Mouse (Mus musculus) heart, embryonic 16.5 days (tissue): ENCODE results near the gene Slc4a7. TPM values are rescaled to one million over a fixed set of nuclear protein-coding genes. Genes with fewer than 3 reads are reported as not detected.

Experiments
- ATAC-seq: fragments of 200-750 bp; cut with Nextera tagmentation; replicated peaks from 2 replicates; pipeline ENCODE4 v1.8.0; 2017; ENCODE audit warnings: moderate number of reproducible peaks; ENCODE audit not compliant: insufficient read depth, low FRiP score; ENCODE audit errors: extremely low read depth
- H3K27ac ChIP-seq: fragments of 300-500 bp; sonication (generic); 2 replicates; pipeline ENCODE4 v1.5.1; 2014; ENCODE audit warnings: mild to moderate bottlenecking, low read length, control low read depth, moderate library complexity
- H3K27me3 ChIP-seq: fragments of 300-500 bp; sonication (generic); 2 replicates; pipeline ENCODE4 v1.6.1; 2014; ENCODE audit warnings: low read length, mixed read lengths; ENCODE audit not compliant: control insufficient read depth, insufficient read depth
- H3K36me3 ChIP-seq: fragments of 300-500 bp; sonication (generic); 2 replicates; pipeline ENCODE4 v1.6.1; 2014; ENCODE audit not compliant: control insufficient read depth, insufficient read depth
- H3K4me1 ChIP-seq: fragments of 300-500 bp; sonication (generic); 2 replicates; pipeline ENCODE4 v1.6.1; 2014; ENCODE audit warnings: low read length, mixed read lengths; ENCODE audit not compliant: control insufficient read depth, insufficient read depth
- H3K4me2 ChIP-seq: fragments of 300-500 bp; sonication (generic); 2 replicates; pipeline ENCODE4 v1.6.1; 2014; ENCODE audit warnings: low read depth, mild to moderate bottlenecking, control low read depth, low read length
- H3K4me3 ChIP-seq: fragments of 300-500 bp; sonication (generic); 2 replicates; pipeline ENCODE4 v1.5.1; 2014; ENCODE audit warnings: mild to moderate bottlenecking, control low read depth, low read length
- H3K9ac ChIP-seq: fragments of 300-500 bp; sonication (generic); 2 replicates; pipeline ENCODE4 v1.6.1; 2014; ENCODE audit warnings: low read length, control low read depth
- H3K9me3 ChIP-seq: fragments of 300-500 bp; sonication (generic); replicated peaks from 2 replicates; pipeline ENCODE4 v1.6.1; 2016; ENCODE audit warnings: low read length; ENCODE audit not compliant: control insufficient read depth
- WGBS: fragments of 180-500 bp; shearing (Covaris S2); extraction: QIAGEN DNeasy Blood & Tissue Kit; methylation state at CpG from one replicate; pipeline ENCODE4 v1.1.7; 2014; 5-methylcytosine and 5-hydroxymethylcytosine counted together
- polyA plus RNA-seq: library from polyadenylated mRNA; unstranded; fragments of >200 nt; fragmentation: Nextera tagmentation; extraction: Ambion mirVana; gene quantifications from 2 replicates; pipeline ENCODE4 v1.2.1, GENCODE M21; 2015

Slc4a7 gene
- polyA plus RNA-seq, 1 experiment from 2014 or later = 9.8 TPM

DNA sequence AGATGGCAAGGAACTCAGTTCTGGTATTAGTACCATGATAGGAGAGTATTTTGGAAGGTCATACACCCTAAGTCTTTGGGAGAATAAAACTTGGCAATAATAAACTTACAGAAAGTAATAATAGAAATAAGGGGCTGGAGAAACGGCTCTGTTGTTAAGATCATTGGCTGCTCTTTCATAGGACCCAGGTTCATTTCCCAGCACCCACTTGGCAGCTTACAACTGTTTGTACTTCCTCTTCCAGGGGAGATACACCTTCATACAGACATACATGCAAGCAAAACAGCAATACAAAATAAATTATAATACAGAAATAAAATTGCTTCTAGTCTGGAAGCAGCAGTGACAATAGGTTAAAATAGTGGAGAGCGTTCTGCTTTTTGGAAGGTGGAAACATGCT lies 2.6 kb downstream of the Slc4a7 start:
- peak overlapping the region; percentile 82 for H3K4me2 ChIP-seq
- no peak overlapping the region for H3K27ac ChIP-seq
- H3K36me3 ChIP-seq = 0 out of 2 replicates have a peak, but pooled peaks cover 4% of the 10 kb centered on the region
- no peak for ATAC-seq
- WGBS = 78% methylated on average over 2 of the region's 2 CpGs
- no peaks in the 10 kb centered on the region for H3K27me3 ChIP-seq
- no peak overlapping the region for H3K9ac ChIP-seq
- no peak overlapping the region for H3K4me3 ChIP-seq
- H3K9me3 ChIP-seq = no peaks in the 10 kb centered on the region
- peaks cover 10% of the 10 kb centered on the region for H3K4me1 ChIP-seq

DNA sequence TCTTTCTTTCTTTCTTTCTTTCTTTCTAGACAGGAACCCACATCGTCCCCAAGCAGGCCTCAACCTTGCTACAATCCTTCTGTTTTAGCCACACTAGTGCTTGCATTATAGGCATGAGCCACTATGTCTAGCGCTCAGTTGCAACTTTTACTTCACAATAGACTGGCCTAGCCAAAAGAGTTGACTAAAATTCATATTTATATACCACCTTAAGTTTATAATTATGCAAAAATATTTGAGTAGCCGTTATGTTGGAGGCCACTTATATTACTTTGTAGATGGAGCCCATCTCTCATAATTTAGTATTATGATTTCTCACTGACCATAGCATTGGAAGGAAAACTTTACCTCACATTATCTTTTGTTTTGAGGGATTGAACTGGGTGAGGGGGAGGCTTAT lies 3.0 kb downstream of the Slc4a7 start:
- whole genome bisulfite sequencing = 82% methylated on average over 3 of the region's 3 CpGs
- no peak overlapping the region for H3K4me3 ChIP-seq
- no peaks in the 10 kb centered on the region for H3K9me3 ChIP-seq
- H3K36me3 ChIP-seq = 0 out of 2 replicates have a peak, but pooled peaks cover 4% of the 10 kb centered on the region
- ATAC-seq = no peak
- H3K9ac ChIP-seq = no peak overlapping the region
- H3K27me3 ChIP-seq = no peaks in the 10 kb centered on the region
- H3K27ac ChIP-seq = no peak overlapping the region
- peaks cover 10% of the 10 kb centered on the region for H3K4me1 ChIP-seq
- no peak overlapping the region for H3K4me2 ChIP-seq

DNA sequence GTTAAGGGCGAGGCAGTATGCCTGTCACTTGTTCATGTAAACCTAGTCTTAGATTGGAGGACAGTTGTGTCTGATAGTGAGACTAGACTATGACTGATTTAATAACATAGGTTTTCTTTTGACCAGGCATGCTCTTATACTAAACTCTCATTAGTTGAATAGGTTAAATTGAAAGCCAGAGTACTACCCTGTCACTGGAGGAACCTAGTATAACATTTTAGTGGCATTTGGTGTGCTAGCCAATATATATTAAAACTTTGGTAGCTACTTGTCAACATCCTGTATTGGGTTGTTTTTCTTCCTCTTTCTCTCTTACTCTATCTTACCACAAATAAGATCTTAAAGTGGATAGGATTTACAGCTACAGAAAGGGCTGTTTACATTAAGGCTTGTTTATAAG lies 4.3 kb downstream of the Slc4a7 start:
- no peak overlapping the region for H3K9ac ChIP-seq
- no peaks in the 10 kb centered on the region for H3K27me3 ChIP-seq
- H3K4me2 ChIP-seq = no peak overlapping the region
- H3K4me3 ChIP-seq = no peak overlapping the region
- no peak overlapping the region for H3K27ac ChIP-seq
- H3K36me3 ChIP-seq = peaks cover 12% of the 10 kb centered on the region; the same call in 1 of the 2 replicates
- peaks cover 10% of the 10 kb centered on the region for H3K4me1 ChIP-seq
- H3K9me3 ChIP-seq = no peaks in the 10 kb centered on the region
- WGBS = 87% methylated on average over 1 of the region's 1 CpGs
- ATAC-seq = no peak

DNA sequence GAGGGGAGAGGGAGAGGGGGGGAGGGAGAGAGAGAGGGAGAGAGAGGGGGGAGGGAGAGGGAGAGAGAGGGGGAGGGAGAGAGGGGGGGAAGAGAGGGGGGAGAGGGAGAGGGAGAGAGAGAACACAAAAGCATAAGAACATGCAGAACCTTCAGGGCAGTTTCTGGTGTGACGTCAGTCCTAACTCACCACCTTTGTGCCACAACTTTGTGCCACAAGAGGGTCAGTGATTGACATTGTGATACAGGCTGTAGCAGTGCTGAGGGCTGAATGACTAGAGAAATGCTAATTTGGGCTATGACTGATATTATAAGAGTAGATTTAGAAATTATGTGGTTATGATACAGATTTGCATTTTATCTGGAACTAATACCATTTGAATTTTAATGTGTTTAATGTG lies 5.0 kb downstream of the Slc4a7 start:
- no peaks in the 10 kb centered on the region for H3K9me3 ChIP-seq
- no peaks in the 10 kb centered on the region for H3K27me3 ChIP-seq
- H3K27ac ChIP-seq = no peak overlapping the region
- H3K4me3 ChIP-seq = no peak overlapping the region
- 59% methylated on average over 1 of the region's 1 CpGs for WGBS
- H3K9ac ChIP-seq = no peak overlapping the region
- ATAC-seq = no peak
- H3K36me3 ChIP-seq = peaks cover 12% of the 10 kb centered on the region; the same call in 1 of the 2 replicates
- H3K4me2 ChIP-seq = no peak overlapping the region
- peaks cover 10% of the 10 kb centered on the region for H3K4me1 ChIP-seq

DNA sequence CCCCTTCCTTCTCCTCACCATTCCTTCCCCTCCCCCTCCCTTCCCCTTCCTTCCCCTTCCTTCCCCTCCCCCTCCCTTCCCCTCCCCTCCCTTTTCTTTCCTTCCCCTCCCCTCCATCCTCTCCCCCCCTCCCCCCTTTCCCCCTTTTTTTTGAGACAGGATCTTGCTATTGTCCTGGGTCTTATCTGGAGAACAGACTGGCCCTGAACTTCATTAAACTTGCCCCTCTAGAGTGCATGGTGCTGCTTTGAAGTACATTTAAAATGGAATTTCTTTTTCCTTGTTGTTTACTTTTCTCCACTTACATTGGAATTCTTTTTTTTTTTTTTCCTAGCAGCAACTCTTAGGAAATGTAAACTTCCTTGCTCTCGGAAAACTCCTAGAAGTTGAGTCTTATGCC lies 6.9 kb downstream of the Slc4a7 start:
- WGBS = 75% methylated on average over 1 of the region's 1 CpGs
- Histone ChIP-seq H3K36me3 (peaks cover 12% of the 10 kb centered on the region; the same call in 1 of the 2 replicates), H3K4me3 (no peak overlapping the region), H3K27me3 (no peaks in the 10 kb centered on the region), H3K9me3 (no peaks in the 10 kb centered on the region), H3K9ac (no peak overlapping the region), H3K4me1 (peaks cover 7% of the 10 kb centered on the region), H3K27ac (no peak overlapping the region), H3K4me2 (no peak overlapping the region)
- no peak for ATAC-seq

DNA sequence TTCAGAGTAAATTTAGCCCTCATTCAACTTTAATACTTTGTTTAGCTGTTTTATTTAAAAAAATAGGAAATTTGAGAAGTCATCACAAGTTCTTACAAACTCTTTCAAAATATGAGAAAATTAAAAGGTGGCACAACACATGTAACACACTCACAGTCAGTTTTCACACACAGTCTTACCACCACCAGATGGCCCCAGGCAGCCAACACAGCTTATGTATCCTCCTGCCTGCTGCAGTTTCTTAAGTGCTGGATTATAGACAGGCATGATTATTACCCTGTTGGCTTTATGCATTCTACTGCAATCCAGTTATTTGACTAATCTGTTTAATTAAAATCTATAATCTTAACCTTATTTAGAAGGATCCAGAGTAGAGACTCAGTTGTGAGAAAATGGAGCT lies 12.1 kb downstream of the Slc4a7 start:
- no peak overlapping the region for H3K4me2 ChIP-seq
- H3K4me1 ChIP-seq = no peaks in the 10 kb centered on the region
- H3K27me3 ChIP-seq = no peaks in the 10 kb centered on the region
- no peak overlapping the region for H3K9ac ChIP-seq
- H3K4me3 ChIP-seq = no peak overlapping the region
- H3K9me3 ChIP-seq = no peaks in the 10 kb centered on the region
- no peak overlapping the region for H3K27ac ChIP-seq
- ATAC-seq = no peak; the same call in 1 of the 2 replicates
- peaks cover 8% of the 10 kb centered on the region; the same call in 1 of the 2 replicates for H3K36me3 ChIP-seq

DNA sequence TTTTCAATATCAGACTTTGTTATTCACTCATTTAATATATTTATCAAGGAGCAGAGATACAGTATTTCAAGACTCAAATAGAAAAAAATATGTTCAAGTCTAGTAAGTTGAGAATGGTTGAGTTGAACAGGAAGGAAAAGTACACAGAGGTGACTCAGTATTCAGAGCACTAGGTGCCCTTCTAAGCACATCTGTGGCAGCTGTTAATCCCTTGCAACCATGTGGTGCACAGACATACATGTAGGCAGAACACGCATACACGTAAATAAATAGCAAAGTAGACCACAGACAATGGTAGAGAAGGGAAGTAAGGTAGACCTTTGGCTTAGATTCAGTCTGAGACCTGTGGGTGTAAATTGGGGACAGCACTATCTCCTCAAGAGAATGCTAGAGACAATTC lies 13.7 kb downstream of the Slc4a7 start:
- no peak for ATAC-seq
- no peak overlapping the region for H3K27ac ChIP-seq
- no peak overlapping the region for H3K4me2 ChIP-seq
- no peaks in the 10 kb centered on the region for H3K4me1 ChIP-seq
- no peak overlapping the region for H3K9ac ChIP-seq
- H3K4me3 ChIP-seq = no peak overlapping the region
- no peaks in the 10 kb centered on the region for H3K9me3 ChIP-seq
- H3K36me3 ChIP-seq = peaks cover 3% of the 10 kb centered on the region; the same call in 1 of the 2 replicates
- WGBS = 84% methylated on average over 2 of the region's 2 CpGs
- H3K27me3 ChIP-seq = no peaks in the 10 kb centered on the region

DNA sequence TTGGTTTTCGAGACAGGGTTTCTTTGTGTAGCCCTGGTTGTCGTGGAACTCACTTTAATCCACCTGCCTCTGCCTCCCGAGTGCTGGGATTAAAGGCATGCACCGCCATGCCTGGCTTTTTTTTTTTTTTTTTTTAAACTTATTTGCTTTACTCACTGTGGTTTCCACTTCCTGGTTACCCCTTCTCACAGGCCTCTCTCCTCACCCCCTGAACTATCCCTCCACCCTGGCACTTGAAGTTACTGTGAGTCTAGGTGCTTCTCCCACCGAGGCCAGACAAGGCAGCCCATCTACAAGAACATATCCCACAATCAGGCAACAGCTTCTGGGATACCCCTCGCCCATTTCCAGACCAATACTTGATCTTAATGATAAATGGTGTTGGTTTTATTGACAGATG lies 14.8 kb downstream of the Slc4a7 start:
- Histone ChIP-seq H3K4me2 (no peak overlapping the region), H3K27ac (no peak overlapping the region)
- 82% methylated on average over 6 of the region's 6 CpGs for WGBS

DNA sequence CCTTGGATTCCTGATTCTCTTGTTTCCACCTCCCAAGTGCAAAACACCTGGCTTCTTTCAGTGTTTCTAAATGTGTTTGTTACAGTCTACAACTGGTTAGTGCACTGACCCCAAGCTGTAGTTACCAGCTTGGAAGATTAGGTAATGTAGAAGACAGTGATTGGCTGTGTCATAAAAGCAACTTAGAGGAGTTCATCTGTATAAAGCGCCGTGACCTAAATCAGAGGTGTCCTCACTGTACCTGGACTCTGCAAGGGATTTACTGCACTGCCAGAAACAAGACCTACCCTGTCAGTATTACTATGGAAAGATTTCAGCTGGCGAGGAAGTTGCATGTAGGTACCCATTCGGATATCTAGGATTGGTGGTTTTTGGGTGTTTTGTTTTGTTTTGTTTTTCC lies 16.5 kb downstream of the Slc4a7 start:
- Histone ChIP-seq H3K27ac (no peak overlapping the region), H3K4me1 (no peaks in the 10 kb centered on the region), H3K9ac (no peak overlapping the region), H3K4me2 (no peak overlapping the region), H3K9me3 (no peaks in the 10 kb centered on the region), H3K36me3 (no peaks in the 10 kb centered on the region), H3K4me3 (no peak overlapping the region), H3K27me3 (no peaks in the 10 kb centered on the region)
- WGBS = 91% methylated on average over 4 of the region's 4 CpGs
- no peak for ATAC-seq

More for the DNA sequence above, 14.8 kb downstream of the Slc4a7 start:
- H3K27me3 ChIP-seq = no peaks in the 10 kb centered on the region
- H3K4me3 ChIP-seq = no peak overlapping the region
- H3K36me3 ChIP-seq = no peaks in the 10 kb centered on the region
- H3K4me1 ChIP-seq = no peaks in the 10 kb centered on the region
- no peaks in the 10 kb centered on the region for H3K9me3 ChIP-seq
- ATAC-seq = no peak
- no peak overlapping the region for H3K9ac ChIP-seq
